Mouse (Mus musculus) stomach, embryonic 14.5 days (tissue): ENCODE measurements around the gene Smarce1. TPM values are rescaled to one million over a fixed set of nuclear protein-coding genes. Genes with fewer than 3 reads are reported as not detected.

Source experiments
- ATAC-seq: fragments of 200-750 bp; cut with Nextera tagmentation; 2 replicates; pipeline ENCODE4 v1.8.0; 2017; ENCODE audit warnings: low read depth, moderate TSS enrichment; ENCODE audit not compliant: insufficient number of reproducible peaks, insufficient read depth, low FRiP score
- H3K27ac ChIP-seq: fragments of 300-500 bp; sonication (generic); 2 replicates; pipeline ENCODE4 v1.5.1; 2014; ENCODE audit warnings: mild to moderate bottlenecking, low read length, moderate library complexity, mixed read lengths
- H3K27me3 ChIP-seq: fragments of 300-500 bp; sonication (generic); 2 replicates; pipeline ENCODE4 v1.6.1; 2014; ENCODE audit warnings: low read length, control low read depth, mixed read lengths; ENCODE audit not compliant: control insufficient read depth, insufficient read depth
- H3K36me3 ChIP-seq: fragments of 300-500 bp; sonication (generic); 2 replicates; pipeline ENCODE4 v1.6.1; 2014; ENCODE audit warnings: mild to moderate bottlenecking, control low read depth, low read length, moderate library complexity, mixed read lengths; ENCODE audit not compliant: control insufficient read depth, insufficient read depth
- H3K4me1 ChIP-seq: fragments of 300-500 bp; sonication (generic); 2 replicates; pipeline ENCODE4 v1.6.1; 2014; ENCODE audit warnings: low read length, control low read depth, mixed read lengths; ENCODE audit not compliant: control insufficient read depth, insufficient read depth
- H3K4me2 ChIP-seq: fragments of 300-500 bp; sonication (generic); replicated peaks from 2 replicates; pipeline ENCODE4 v1.6.1; 2014; ENCODE audit warnings: low read depth, low read length, control low read depth
- H3K4me3 ChIP-seq: fragments of 300-500 bp; sonication (generic); 2 replicates; pipeline ENCODE4 v1.5.1; 2014; ENCODE audit warnings: low read depth, low read length, control low read depth
- H3K9ac ChIP-seq: fragments of 300-500 bp; sonication (generic); replicated peaks from 2 replicates; pipeline ENCODE4 v1.6.1; 2014; ENCODE audit warnings: low read depth, mild to moderate bottlenecking, control low read depth, low read length, moderate library complexity, mixed read lengths
- H3K9me3 ChIP-seq: fragments of 300-500 bp; sonication (generic); 2 replicates; pipeline ENCODE4 v1.6.1; 2016; ENCODE audit warnings: low read depth, low read length, control low read depth; ENCODE audit not compliant: control insufficient read depth
- WGBS: fragments of 180-500 bp; shearing (Covaris S2); extraction: QIAGEN DNeasy Blood & Tissue Kit; methylation state at CpG from one replicate; pipeline ENCODE4 v1.1.7; 2014; 5-methylcytosine and 5-hydroxymethylcytosine counted together
- polyA plus RNA-seq: library from polyadenylated mRNA; unstranded; fragments of >200 nt; fragmentation: Nextera tagmentation; extraction: Ambion mirVana; gene quantifications from 2 replicates; pipeline ENCODE4 v1.2.1, GENCODE M21; 2014

The Smarce1 gene
- polyA plus RNA-seq, 1 experiment from 2014 or later, result 156 TPM

DNA sequence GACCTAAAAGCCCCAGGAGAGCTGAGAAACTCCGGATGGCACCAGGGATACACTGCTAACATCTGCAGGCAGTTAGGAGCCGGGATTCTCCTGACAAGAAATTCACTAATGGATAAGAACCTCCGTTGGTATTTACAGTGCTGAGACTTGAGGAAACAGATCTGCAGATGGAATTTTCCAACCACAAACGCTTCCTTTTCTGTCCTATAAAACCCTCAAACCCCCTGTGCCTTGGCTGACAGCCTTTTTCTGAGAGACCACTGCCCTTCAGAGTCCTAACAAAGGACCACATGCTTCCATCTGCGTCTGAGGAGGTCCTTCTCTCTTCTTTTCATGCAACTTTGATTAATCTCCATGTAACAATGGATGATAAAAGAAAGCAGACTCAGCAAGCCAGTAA is 69.2 kb downstream of the Smarce1 start:
- Histone ChIP-seq H3K4me1 (no peaks in the 10 kb centered on the region), H3K4me3 (no peak overlapping the region), H3K4me2 (no peak overlapping the region), H3K27ac (no peak overlapping the region), H3K36me3 (no peaks in the 10 kb centered on the region), H3K9ac (no peak overlapping the region), H3K27me3 (no peaks in the 10 kb centered on the region), H3K9me3 (no peaks in the 10 kb centered on the region)
- no peak for ATAC-seq
- 38% methylated on average over 5 of the region's 5 CpGs for WGBS

- WGBS, result 87% methylated on average over 6 of the region's 6 CpGs
These were observed 70.6 kb downstream of the Smarce1 start for GRCm38 (mm10) chr11:99160228-99160627.

More at GRCm38 (mm10) chr11:99160228-99160627, 70.6 kb downstream of the Smarce1 start:
- Histone ChIP-seq H3K4me1 (no peaks in the 10 kb centered on the region), H3K27me3 (no peaks in the 10 kb centered on the region), H3K27ac (no peak overlapping the region), H3K4me3 (no peak overlapping the region), H3K9ac (no peak overlapping the region), H3K9me3 (no peaks in the 10 kb centered on the region), H3K36me3 (no peaks in the 10 kb centered on the region), H3K4me2 (no peak overlapping the region)
- ATAC-seq, result no peak

Other genes with a start within 250 kb of the Smarce1 start
- not detected in 2 replicates for gene Gjd3, start 248.0 kb downstream of the Smarce1 start, polyA plus RNA-seq
- gene Top2a, start 206.8 kb downstream of the Smarce1 start, polyA plus RNA-seq, result 260 and 284 TPM in 2 replicates
- gene Igfbp4, start 189.8 kb downstream of the Smarce1 start, polyA plus RNA-seq, result 494 and 532 TPM in 2 replicates
- gene Tns4, start 141.7 kb downstream of the Smarce1 start, polyA plus RNA-seq, result 2.4 and 2.5 TPM in 2 replicates
- 0.46 and 0.52 TPM in 2 replicates for gene Ccr7, start 75.9 kb downstream of the Smarce1 start, polyA plus RNA-seq
- gene Krt222, start 13.1 kb upstream of the Smarce1 start, polyA plus RNA-seq, result 0.18 and 0.68 TPM in 2 replicates
- 0.13 TPM in 1 of 2 replicates, not detected in the other for gene Krt24, start 54.2 kb upstream of the Smarce1 start, polyA plus RNA-seq
- not detected in 2 replicates for gene Krt25, start 91.9 kb upstream of the Smarce1 start, polyA plus RNA-seq
- gene Krt26, start 106.9 kb upstream of the Smarce1 start, polyA plus RNA-seq, result not detected in 2 replicates
- gene Krt27, start 120.1 kb upstream of the Smarce1 start, polyA plus RNA-seq, result not detected in 2 replicates
- gene Krt28, start 143.9 kb upstream of the Smarce1 start, polyA plus RNA-seq, result 0.21 TPM in 1 of 2 replicates, not detected in the other
- 31.7 and 37.0 TPM in 2 replicates for gene Krt10, start 158.3 kb upstream of the Smarce1 start, polyA plus RNA-seq
- gene Krt12, start 191.2 kb upstream of the Smarce1 start, polyA plus RNA-seq, result not detected in 2 replicates
- gene Krt20, start 207.1 kb upstream of the Smarce1 start, polyA plus RNA-seq, result 3.0 and 3.9 TPM in 2 replicates